Mouse (Mus musculus) intestine, embryonic 16.5 days (tissue): Measurements from ENCODE around the gene Bivm. TPM values are rescaled to one million over a fixed set of nuclear protein-coding genes. Genes with fewer than 3 reads are reported as not detected.

Source experiments
- ATAC-seq: fragments of 200-750 bp; cut with Nextera tagmentation; 2 replicates; pipeline ENCODE4 v1.8.0; 2017; ENCODE audit warnings: moderate TSS enrichment, moderate library complexity
- H3K27ac ChIP-seq: fragments of 300-500 bp; sonication (generic); 2 replicates; pipeline ENCODE4 v1.5.1; 2014; ENCODE audit warnings: mild to moderate bottlenecking, low read length
- H3K27me3 ChIP-seq: fragments of 300-500 bp; sonication (generic); replicated peaks from 2 replicates; pipeline ENCODE4 v1.6.1; 2014; ENCODE audit warnings: low read length, control low read depth, mixed read lengths; ENCODE audit not compliant: control insufficient read depth, insufficient read depth
- H3K36me3 ChIP-seq: fragments of 300-500 bp; sonication (generic); 2 replicates; pipeline ENCODE4 v1.6.1; 2014; ENCODE audit warnings: low read length, control low read depth; ENCODE audit not compliant: control insufficient read depth, insufficient read depth
- H3K4me1 ChIP-seq: fragments of 300-500 bp; sonication (generic); 2 replicates; pipeline ENCODE4 v1.6.1; 2014; ENCODE audit warnings: low read length, control low read depth, mixed read lengths; ENCODE audit not compliant: control insufficient read depth, insufficient read depth
- H3K4me2 ChIP-seq: fragments of 300-500 bp; sonication (generic); 2 replicates; pipeline ENCODE4 v1.6.1; 2014; ENCODE audit warnings: low read depth, low read length, control low read depth
- H3K4me3 ChIP-seq: fragments of 300-500 bp; sonication (generic); 2 replicates; pipeline ENCODE4 v1.5.1; 2014; ENCODE audit warnings: mild to moderate bottlenecking, low read length
- H3K9ac ChIP-seq: fragments of 300-500 bp; sonication (generic); 2 replicates; pipeline ENCODE4 v1.6.1; 2014; ENCODE audit warnings: low read depth, low read length
- H3K9me3 ChIP-seq: fragments of 300-500 bp; sonication (generic); 2 replicates; pipeline ENCODE4 v1.6.1; 2016; ENCODE audit warnings: low read length, control low read depth; ENCODE audit not compliant: control insufficient read depth
- WGBS: fragments of 180-500 bp; shearing (Covaris S2); extraction: QIAGEN DNeasy Blood & Tissue Kit; methylation state at CpG from one replicate; pipeline ENCODE4 v1.1.7; 2014; 5-methylcytosine and 5-hydroxymethylcytosine counted together
- polyA plus RNA-seq: library from polyadenylated mRNA; unstranded; fragments of >200 nt; fragmentation: Nextera tagmentation; extraction: Ambion mirVana; gene quantifications from 2 replicates; pipeline ENCODE4 v1.2.1, GENCODE M21; 2015

Gene Bivm
- 15.2 and 17.1 TPM in 2 replicates for polyA plus RNA-seq

- Histone ChIP-seq H3K27ac (peak within 1 kb of the TSS; percentile 98), H3K27me3 (no peaks in the 10 kb centered on the region), H3K4me3 (peak within 1 kb of the TSS; percentile 78), H3K4me2 (peak within 1 kb of the TSS; percentile 78), H3K36me3 (no peaks in the 10 kb centered on the region), H3K9me3 (no peaks in the 10 kb centered on the region), H3K4me1 (no peaks in the 10 kb centered on the region), H3K9ac (peak within 1 kb of the TSS; percentile 88)
- peak; percentile 97 for ATAC-seq
- WGBS = under 1% methylated on average over 39 of the region's 39 CpGs
These were observed at the start of gene Bivm, which contains the start of gene Kdelc1 for GRCm38 (mm10) chr1:44118239-44119054. TSS of gene Bivm (plus strand) at chr1:44118957. TSS of gene Kdelc1 (minus strand) at chr1:44118808.

GRCm38 (mm10) chr1:44101448-44102225, 17.1 kb upstream of the Bivm start:
- ATAC-seq = peak; percentile 82
- 0 out of 2 replicates have a peak, but pooled peaks cover 4% of the 10 kb centered on the region for H3K36me3 ChIP-seq

GRCm38 (mm10) chr1:44102259-44102717, 16.5 kb upstream of the Bivm start, which contains the start of gene Tex30:
TSS of gene Tex30 (minus strand) at chr1:44102441.
- Histone ChIP-seq H3K4me2 (peak within 1 kb of the TSS; percentile 60), H3K27me3 (no peaks in the 10 kb centered on the region), H3K27ac (peak within 1 kb of the TSS; percentile 93), H3K9me3 (no peaks in the 10 kb centered on the region), H3K9ac (peak within 1 kb of the TSS; percentile 89), H3K4me1 (peaks cover 5% of the 10 kb centered on the region; the same call in 1 of the 2 replicates), H3K36me3 (0 out of 2 replicates have a peak, but pooled peaks cover 4% of the 10 kb centered on the region), H3K4me3 (peak within 1 kb of the TSS; percentile 89)
- WGBS = under 1% methylated on average over 55 of the region's 55 CpGs
- ATAC-seq = peak; percentile 98

More at GRCm38 (mm10) chr1:44101448-44102225, 17.1 kb upstream of the Bivm start:
- Histone ChIP-seq H3K9me3 (no peaks in the 10 kb centered on the region), H3K4me2 (peak overlapping the region; percentile 60), H3K9ac (peak overlapping the region; percentile 89), H3K27ac (peak overlapping the region; percentile 93), H3K4me1 (peaks cover 5% of the 10 kb centered on the region; the same call in 1 of the 2 replicates), H3K27me3 (no peaks in the 10 kb centered on the region), H3K4me3 (peak overlapping the region; percentile 89)
- WGBS = under 1% methylated on average over 54 of the region's 55 CpGs

- Histone ChIP-seq H3K27ac (no peak overlapping the region), H3K9ac (no peak overlapping the region), H3K4me3 (peak overlapping the region; percentile 21; the same call in 1 of the 2 replicates), H3K27me3 (no peaks in the 10 kb centered on the region), H3K9me3 (no peaks in the 10 kb centered on the region), H3K4me1 (peaks cover 5% of the 10 kb centered on the region; the same call in 1 of the 2 replicates), H3K4me2 (peak overlapping the region; percentile 58), H3K36me3 (peaks cover 4% of the 10 kb centered on the region)
- no peak for ATAC-seq
- 18% methylated on average over 5 of the region's 5 CpGs for WGBS
These were observed 15.8 kb upstream of the Bivm start for GRCm38 (mm10) chr1:44102939-44103338.

- H3K36me3 ChIP-seq = no peaks in the 10 kb centered on the region
- H3K9me3 ChIP-seq = no peaks in the 10 kb centered on the region
- H3K9ac ChIP-seq = no peak overlapping the region
- no peak overlapping the region for H3K4me2 ChIP-seq
- 0 out of 2 replicates have a peak overlapping the region, but pooled peaks have one; percentile 5 for H3K4me3 ChIP-seq
- ATAC-seq = no peak
- H3K4me1 ChIP-seq = no peaks in the 10 kb centered on the region
- H3K27ac ChIP-seq = no peak overlapping the region
- H3K27me3 ChIP-seq = no peaks in the 10 kb centered on the region
These were observed 1.2 kb upstream of the Bivm start for GRCm38 (mm10) chr1:44117571-44117970.

- ATAC-seq = peak; percentile 90
- Histone ChIP-seq H3K27ac (peak overlapping the region; percentile 98), H3K27me3 (no peaks in the 10 kb centered on the region), H3K9me3 (no peaks in the 10 kb centered on the region), H3K9ac (peak overlapping the region; percentile 88), H3K36me3 (no peaks in the 10 kb centered on the region), H3K4me2 (peak overlapping the region; percentile 78), H3K4me1 (no peaks in the 10 kb centered on the region), H3K4me3 (peak overlapping the region; percentile 78)
- WGBS = under 1% methylated on average over 39 of the region's 43 CpGs
These were observed 680 bp downstream of the Bivm start for GRCm38 (mm10) chr1:44119201-44120073.

- Histone ChIP-seq H3K9me3 (no peaks in the 10 kb centered on the region), H3K9ac (peak overlapping the region; percentile 88), H3K4me3 (peak overlapping the region; percentile 78), H3K27me3 (no peaks in the 10 kb centered on the region), H3K27ac (peak overlapping the region; percentile 98), H3K36me3 (no peaks in the 10 kb centered on the region), H3K4me1 (peaks cover 2% of the 10 kb centered on the region; the same call in 1 of the 2 replicates), H3K4me2 (peak overlapping the region; percentile 78)
- 3% methylated on average over 6 of the region's 6 CpGs for WGBS
- ATAC-seq = peak; percentile 58
These were observed 1.3 kb downstream of the Bivm start for GRCm38 (mm10) chr1:44120074-44120406.

GRCm38 (mm10) chr1:44122256-44122655, 3.5 kb downstream of the Bivm start:
- WGBS = 72% methylated on average over 3 of the region's 3 CpGs
- ATAC-seq = no peak
- no peak overlapping the region for H3K9ac ChIP-seq
- no peaks in the 10 kb centered on the region for H3K9me3 ChIP-seq
- peaks cover 2% of the 10 kb centered on the region; the same call in 1 of the 2 replicates for H3K4me1 ChIP-seq
- no peak overlapping the region for H3K4me3 ChIP-seq
- no peak overlapping the region for H3K27ac ChIP-seq
- no peaks in the 10 kb centered on the region for H3K36me3 ChIP-seq
- no peaks in the 10 kb centered on the region for H3K27me3 ChIP-seq
- H3K4me2 ChIP-seq = no peak overlapping the region
